Mouse (Mus musculus) layer of hippocampus, adult 9-10 months (tissue): ENCODE results near the gene Akap13.

Experiments
- DNase-seq: peaks from one replicate; pipeline ENCODE4 v3.0.0; 2022; ENCODE audit warnings: low spot score

Akap13 gene

DNA sequence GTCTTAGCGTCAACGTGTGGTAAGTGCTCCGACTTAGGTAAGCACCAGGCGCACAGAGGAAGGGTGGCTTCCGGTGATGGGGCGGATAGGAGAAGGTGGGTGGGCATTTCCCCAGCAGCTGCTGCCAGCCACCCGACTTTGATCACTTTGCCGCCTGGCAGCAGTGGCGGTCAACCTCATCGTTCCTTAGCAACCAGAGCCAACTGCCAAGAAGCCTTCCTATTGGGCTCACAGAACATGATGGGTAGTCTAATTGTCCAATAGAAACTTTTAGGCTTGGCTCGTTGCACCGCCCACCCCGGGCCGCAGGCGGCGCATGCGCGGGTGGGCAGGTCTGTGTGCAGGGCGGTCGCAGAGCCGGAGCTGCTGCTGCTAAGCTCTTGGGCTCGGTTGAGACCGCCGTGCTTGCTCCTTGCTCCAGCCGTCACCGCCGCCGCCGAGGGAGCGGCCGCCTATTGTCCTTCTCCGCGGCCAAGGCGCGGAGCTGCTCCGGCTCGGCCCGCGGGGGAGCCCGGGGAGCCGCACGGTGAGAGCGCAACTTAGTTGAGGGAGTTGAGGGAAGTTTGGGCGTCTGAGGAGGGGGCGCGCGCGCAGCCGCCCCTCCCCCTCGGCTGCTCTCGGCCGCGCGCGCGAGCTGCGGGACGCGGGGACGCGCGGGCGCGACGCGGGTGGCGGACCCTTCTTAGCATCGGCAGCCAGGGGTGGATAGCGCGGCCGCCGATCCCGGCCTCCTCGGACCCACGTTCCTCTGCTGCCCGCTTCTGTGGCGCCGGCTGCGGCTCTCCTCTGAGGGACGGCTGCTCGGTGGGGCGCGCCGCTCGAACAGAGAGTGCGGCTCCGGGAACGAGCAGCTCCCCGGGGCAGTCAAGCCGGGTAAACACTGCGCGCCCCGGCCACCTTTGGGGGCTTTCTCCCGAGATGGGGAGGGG lies at the start of gene Akap13:
Akap13 (plus strand) TSS at position 312 of the 929 bp plus-strand sequence.
- peak; percentile 95 for DNase-seq

DNA sequence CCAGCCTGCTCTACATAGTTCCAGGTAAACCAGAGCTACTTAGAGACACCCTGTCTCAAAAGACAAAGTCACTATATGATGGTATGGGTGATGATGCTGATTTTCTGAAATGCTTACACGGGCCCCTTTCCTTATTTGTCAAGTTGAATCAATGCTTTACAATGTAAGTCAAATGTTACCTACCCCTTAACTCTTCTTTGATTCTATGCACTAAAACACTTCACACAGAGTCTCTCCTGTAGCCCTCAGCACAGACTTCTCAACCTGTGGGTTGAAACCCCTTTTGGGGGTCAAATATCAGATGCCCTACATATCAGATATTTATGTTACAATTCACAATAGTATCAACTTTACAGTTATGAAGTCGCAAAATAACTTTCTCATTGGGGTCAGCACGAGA lies 44.7 kb upstream of the Akap13 start:
- no peak for DNase-seq

DNA sequence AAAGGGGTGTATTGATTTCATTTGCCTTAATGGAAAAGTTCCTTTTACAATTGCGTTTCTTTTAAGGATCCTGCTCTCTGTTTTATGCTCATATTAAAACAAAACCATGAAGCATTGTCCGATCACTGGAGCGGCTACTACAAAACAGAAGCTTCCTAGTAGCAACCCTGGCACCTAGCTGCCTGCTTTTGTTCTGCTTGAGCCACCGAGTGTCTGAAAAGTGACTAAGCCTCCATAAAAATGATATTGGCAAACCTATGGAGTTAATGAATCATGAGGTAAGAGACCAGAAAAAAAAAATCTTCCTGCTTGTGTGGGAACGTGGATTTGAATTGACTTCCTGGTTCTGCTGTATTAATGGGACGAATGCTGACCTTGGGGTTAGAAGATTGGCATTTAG lies 44.1 kb upstream of the Akap13 start:
- no peak for DNase-seq

DNA sequence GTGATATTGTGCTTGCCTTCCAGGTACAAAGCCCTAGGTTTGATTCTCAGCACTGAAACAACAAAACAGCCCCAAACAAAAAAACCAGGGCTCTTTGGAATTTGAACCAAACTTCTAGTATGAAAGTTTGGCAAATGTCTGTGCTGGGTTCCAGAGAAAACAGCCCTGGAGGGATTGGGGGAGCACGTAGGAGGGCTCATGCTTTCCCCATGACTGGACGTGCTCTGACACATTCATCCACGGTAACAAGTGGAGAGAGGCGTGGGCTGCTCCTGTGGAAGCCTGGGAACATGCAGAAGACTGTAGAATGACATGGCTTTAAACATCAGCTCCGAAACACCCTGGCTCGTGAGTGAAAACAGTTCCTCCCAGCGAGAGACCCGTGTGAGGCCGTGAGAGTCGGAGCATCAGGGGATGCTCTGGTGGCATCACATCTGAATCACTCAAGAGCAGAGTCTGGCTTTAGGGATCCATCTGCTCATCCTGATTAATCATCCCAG lies 43.3 kb upstream of the Akap13 start:
- DNase-seq = peak; percentile 12

DNA sequence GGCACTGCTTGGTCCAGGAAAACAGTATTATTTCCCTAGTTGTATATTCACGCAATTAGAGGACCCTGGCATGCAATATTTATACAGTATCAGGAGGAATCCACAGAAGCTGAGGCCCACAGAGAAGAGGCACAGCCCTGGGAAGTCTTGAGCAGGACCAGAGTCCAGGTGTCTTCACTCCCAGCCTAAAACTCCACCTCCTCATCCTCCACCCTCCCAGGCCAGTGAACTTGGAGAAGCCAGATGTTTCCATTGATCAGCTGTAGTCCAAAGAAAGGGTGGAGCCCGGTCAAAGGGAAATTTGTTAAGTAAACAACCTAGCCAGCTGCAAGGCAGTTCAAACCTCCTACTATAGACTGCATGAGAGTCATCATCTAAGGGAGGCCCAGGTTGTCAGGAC lies 42.8 kb upstream of the Akap13 start:
- no peak for DNase-seq

DNA sequence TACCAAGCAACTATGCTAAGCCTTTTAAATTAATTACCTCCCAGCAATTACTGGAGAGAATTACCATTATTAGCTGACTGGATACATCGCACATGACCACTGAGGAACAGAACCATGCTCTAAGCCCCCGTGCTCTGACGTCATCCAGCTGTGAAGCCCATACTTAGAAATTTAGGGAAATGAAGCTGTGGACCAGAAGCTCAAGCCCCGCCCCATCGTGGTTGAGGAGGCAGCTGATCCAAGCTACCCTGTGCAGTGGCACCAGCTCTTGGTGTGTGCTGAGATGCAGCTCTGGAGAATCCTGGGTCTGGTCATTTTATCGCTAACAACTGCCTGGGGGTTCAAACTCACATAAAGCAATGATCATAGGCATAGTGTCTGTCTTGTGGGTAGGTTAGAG lies 41.4 kb upstream of the Akap13 start:
- DNase-seq = no peak

DNA sequence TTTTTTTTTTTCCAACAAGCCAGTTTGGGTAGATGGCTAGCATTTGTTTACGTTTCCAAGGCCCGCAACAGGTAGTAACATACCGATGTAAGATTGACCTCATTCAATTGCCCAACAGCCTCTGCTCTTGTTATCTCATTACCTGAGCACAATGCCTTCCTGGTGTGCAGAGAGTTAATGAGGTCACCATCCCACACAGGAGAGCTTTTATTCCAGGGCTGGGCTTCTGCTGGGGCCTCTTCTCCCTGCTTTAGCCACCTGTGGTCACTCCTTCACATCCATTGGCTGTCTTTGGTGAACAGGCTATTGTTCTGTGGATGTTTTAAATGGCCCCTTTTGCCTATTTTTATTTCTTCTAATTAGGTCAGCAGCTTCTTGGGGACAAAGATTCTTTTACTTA lies 41.0 kb upstream of the Akap13 start:
- no peak for DNase-seq

DNA sequence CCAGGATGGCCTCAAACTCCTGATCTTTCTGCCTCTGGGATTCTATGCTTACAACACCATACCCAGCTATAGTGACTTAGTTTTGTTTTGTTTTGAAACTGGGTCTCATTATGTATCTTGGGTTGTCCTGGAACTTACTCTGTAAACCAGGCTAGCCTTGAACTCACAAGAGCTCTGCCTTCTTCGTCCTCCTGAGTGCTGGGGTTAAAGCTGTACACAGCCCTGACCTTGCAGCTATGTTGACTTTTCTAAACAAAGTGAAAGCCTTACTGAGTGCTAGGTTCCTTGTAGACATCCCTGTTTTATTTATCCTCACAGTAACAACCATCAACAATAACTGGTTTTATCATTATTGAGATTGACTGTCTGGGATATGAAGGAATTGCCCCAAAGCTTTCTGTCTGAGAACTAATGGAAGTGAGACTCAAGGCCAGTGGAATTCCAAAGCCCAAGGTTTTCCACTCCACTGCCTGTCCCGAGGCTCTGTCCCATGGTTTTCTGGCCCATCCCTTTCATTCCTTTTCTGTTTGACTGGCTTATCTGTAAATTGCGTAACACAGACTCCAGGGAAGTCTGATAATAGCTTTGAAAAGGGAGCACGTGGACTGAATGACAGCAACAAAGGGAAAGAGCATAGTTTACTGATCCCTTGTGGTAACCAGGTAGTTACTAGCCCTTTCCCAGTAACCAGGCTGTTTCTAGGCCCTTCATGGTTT lies 40.0 kb upstream of the Akap13 start:
- no peak for DNase-seq

DNA sequence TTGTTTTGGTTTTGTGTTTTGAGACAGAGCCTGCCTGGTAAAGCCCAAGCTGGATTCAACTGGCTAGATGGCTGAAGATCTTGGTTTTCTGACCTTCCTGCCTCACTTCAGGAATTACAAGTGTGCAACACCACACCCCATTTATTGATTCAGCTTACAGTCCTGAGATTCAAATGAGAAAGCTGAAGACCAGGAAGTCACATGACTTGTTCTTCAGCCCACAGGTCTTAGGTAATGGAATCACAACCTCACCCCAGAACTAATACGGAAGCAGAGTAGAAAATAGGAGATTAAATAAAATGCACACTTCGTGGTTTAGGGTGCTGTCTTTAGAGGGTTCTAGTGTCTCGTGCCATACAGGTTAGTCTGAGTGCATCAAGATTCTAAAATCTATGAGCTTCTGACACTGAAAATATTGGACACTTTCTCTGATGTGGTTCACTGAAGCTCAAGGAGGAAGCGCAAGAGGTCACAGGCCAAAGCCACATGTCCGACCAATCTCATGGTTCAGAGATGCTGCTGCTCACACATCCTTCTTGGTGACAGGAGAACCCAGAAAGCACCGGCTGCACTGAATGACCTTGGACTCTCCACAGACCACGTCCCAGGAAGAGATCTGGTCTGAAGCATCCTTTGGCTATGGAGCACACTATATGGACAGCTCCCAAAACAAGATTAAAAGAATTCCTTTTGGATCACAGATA lies 39.3 kb upstream of the Akap13 start:
- DNase-seq = no peak

DNA sequence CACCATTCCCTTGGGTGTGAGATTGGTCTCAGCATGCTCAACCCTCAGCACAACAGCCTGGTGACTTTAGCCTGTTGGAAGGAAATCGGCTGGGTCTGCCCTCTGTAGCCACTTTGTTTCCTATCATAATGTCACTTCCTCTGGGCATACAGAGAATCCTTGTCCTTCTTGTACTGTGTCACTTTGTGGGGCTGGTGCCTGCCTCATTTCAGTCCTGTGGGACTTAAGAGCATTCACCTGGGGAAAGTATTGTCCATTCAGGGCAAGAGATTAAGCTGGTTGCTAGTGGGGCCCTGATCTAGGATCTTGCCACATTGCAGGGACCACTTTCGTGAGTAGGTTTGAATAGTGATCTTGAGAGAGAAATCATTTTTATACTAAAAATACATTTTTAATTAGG lies 34.4 kb upstream of the Akap13 start:
- no peak for DNase-seq

DNA sequence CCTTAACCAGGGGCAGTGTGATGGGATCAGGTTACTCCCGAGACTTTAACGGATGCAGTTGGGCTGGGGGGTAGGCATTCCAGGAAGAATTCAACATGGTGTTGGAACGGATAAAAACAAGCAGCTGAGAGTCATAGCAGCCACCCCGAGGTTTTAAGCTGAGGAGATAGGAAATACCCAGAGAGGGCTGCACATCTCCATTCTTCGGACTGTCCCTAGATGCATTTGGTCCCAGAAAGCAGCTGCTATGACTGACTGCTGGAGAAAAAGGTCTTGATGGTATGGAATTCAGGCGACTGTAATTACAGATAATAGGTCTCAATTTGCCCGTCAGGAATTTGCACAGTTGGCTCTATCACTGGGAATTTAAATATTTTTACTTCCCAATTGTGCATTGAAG lies 31.2 kb upstream of the Akap13 start:
- DNase-seq = no peak

DNA sequence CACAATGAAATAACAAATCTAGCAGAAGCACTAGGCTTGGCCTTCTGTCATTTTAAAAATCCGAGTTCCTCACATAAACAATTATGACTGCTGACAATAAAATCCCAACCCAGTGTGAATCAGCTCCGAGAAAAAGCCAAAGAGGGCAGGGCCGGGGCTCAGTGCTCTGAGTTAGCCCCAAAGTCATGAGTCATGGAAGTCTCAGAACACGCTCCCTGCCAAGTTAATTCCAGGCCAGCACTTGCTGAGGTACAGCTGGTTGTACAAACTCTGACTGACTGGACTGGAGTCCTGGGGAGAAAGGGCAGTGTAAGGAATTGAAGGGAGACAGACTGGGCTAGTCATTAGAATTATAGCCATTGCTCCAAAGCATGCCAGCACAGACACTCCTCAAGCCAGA lies 28.0 kb upstream of the Akap13 start:
- no peak for DNase-seq

DNA sequence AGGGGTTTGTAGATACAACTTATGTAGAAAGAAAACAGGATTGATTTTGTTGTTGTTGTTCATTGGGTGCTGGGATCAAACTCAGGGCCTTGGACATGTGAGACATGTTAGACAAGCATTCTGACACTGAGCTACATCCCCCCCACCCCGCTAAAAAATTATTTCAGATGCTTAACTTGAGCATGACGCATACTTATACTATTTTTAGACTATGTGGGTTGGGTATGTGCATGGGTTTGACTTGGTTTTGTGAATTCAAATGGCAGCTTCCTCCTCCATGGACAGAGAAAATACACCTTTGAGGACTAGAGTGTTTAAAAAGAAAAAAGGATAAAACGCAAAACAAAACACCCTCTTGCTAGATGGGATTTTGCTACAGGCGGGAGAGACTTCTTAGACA lies 26.4 kb upstream of the Akap13 start:
- no peak for DNase-seq

DNA sequence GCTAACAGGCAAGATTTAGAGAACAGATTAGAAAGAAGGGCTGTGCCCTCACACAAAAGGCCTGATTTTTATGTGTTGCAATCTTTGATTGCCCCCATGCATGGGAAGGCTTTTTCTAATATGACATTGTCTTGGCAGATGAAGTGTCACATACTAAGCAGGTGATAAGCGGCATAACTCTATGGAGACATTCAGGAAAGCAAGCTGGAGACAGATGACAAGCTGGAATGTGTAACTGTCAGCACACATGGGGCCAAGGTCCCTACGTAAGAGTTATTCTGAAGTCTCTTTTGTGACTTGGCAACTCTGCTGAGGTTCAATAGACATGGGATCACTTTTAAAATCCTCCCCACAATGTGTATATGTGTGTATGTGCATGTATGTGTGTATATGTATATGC lies 24.8 kb upstream of the Akap13 start:
- DNase-seq = no peak

DNA sequence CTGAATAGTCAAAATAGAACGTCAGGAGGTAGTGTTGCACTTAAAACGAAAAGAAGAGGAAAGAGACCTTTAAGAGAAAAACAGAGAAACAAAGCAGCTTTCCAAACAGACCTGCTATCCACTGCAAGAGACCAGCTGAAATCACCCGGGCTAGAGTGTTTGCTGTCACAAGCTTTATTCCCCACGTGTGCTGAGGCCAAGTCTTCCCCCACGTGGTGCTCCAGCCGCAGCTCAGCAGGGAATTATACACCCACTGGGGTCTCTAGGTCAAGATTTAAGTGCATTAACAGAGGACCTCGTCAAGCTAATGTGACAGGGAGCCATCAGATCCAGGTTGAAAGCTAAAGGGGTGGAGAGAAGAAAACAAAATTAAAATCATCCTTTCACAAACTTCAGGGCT lies 24.3 kb upstream of the Akap13 start:
- DNase-seq = no peak

DNA sequence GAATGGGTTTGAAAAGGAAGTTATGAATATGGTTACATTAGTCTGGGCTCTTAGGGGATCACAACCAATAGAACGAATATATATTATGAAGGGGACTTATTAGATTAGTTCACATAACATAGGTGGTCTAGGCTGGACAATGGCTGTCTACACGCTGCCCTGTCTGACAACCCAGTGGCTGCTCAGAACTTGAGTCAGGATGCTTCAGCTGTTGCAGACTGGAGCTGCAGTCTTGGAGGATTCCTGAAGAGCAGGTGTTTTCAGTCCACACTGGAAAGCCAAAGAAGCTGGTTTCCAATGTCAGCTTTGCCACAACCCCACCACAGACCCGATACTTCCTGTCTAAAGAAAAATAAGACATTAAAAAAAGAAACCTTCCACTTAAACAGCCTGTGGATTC lies 23.3 kb upstream of the Akap13 start:
- DNase-seq = no peak

DNA sequence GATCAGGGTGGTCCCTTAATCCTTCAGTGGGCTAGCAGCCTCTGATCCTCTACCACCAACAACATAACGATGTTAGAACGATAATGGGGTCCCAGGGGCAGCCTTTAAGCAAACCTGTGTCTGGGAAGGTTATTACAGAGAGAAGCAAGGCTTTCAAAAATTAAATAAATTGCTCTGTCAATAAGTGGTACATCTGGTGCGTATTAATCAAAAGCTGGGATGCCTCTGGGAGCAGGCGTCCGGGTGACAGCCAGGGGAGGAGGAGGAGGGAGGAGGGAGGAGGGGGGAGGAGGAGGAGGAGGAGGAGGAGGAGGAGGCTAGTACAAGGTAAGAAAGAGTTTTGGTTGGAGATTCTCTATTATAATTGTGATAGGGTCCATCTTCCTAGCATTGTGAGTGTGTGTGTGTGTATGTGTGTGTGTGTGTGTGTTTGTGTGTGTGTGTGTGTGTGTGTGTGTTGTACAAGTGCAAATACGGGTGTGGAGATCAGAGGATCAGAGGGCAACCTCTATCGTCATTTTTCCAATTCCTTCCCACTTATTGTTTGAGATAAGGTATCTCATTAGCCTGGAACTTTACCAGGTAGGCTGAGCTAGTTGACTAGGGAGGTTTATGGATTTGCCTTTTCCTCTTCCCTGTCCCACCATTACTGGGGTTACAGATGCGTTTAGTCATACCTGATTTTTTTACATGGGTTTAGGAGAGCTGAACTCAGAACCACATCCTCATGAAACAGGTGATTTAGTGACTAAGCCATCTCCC lies 18.7 kb upstream of the Akap13 start:
- DNase-seq = no peak

DNA sequence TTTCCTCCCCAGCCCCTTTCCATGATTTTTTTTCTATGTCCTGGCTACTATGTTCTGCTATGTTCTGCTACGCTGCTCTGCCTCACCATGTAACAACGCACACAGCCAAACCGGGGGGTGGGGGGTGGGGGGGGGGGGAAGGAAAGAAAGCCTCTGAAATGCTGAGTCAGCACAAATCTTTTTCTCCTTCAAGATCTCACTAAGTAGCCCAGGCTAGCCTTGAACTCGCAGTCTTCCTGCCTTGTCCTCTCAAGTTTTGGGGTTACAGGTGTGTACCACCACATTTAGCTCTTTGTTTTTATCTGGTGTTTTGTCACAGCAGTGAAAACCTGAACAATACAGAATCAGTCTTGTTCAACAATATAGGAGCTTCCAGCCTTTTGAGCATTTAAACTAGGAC lies 15.8 kb upstream of the Akap13 start:
- DNase-seq = no peak

DNA sequence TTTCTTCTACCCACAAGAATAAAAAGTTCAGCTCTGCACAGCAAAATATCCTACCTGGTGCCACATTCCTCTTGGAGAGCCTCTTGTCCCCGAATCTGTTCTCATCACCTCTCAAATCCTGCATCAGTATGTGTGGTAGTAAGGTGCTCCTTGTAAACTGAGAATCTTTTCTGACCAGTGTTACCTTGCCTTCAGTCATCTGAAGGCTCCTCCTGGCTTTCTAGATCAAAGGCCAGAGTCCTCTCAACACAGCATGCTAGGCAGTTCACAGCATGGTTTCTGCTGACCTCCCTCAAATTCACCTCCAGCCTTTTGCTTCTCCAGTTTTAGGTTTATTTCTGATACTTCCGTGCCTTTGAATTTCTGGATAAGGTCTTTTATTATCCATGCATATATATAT lies 15.1 kb upstream of the Akap13 start:
- DNase-seq = no peak

DNA sequence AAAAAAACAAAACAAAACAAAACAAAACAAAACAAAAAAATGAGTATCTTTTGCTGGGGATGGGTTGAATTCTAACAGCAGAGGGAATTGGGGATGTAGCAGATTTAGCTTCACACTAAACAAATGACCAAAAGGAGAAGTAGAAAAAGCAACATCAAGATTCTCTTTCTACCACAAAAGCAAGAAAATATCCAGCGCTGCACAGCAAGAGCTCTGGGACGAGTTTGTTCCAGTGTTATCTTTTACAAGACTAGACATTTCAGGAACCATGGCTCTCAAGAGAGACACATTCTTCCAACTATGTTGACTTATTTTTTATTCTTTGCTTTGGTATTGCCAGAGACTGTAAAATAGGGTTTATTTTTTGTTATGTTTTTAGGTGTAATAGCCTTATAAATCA lies 13.4 kb upstream of the Akap13 start:
- DNase-seq = no peak

DNA sequence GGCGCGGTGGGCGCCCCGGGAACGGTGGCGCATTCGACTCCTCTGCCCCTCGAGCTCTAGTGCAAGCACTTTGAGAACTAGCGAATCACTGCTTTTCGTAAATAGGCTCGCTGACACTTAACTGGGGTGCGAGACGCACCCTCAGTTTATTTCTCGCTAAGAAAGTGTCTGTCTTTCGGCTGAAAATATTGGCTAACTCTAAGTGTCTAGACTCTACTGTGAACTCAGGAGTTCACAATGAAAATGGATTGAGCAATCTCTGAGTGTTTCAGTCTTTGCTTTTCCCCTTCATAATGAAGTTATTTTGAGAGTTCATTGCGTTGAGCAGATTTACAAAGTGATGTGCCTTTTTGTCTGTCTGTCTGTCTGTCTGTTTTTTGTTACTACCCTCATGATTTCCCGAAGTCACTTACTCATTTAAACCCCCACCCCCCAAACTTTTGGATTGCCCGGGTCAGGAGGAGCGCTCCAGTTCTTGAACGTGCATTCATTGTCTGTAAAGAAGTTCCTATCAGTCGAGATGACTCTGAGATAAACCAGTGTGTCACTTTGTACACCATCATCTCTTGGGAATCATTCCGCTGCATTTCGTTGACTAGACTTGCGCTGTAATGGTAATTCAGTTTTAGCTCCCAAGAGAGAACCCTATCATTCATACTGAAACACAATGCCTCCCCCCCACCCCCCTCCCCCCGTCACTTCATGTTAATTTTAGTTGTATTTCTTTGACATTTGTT lies 986 bp downstream of the Akap13 start:
- DNase-seq = no peak
